Mouse (Mus musculus) layer of hippocampus, adult 2 months (tissue): ENCODE results near the gene Olfr727. TPM values are rescaled to one million over a fixed set of nuclear protein-coding genes. Genes with fewer than 3 reads are reported as not detected.

ENCODE experiments used
- DNase-seq, 2 experiments: peaks; one replicate each; pipeline ENCODE4 v3.0.0; 2022; ENCODE audit warnings: low spot score in 2 of 2
- H3K27ac ChIP-seq: fragments of 200-600 bp; 2 replicates; pipeline ENCODE4 v1.8.1; 2022
- H3K4me3 ChIP-seq: fragments of 200-600 bp; 2 replicates; pipeline ENCODE4 v1.8.1; 2022; ENCODE audit warnings: mild to moderate bottlenecking
- CTCF ChIP-seq: fragments of 200-600 bp; conservative IDR thresholded peaks from 2 replicates; pipeline ENCODE4 v1.8.1; 2022; ENCODE audit warnings: antibody characterized with exemption, mild to moderate bottlenecking, moderate library complexity
- long read RNA-seq, 2 experiments: library from polyadenylated mRNA; stranded (forward); transcript quantifications; one replicate each; pipeline ENCODE4 v2.0.0; 2021; ENCODE audit warnings: borderline mapping rate in 2 of 2
- total RNA-seq, 2 experiments: library from RNA; stranded (reverse); gene quantifications; 2 replicates each; pipeline ENCODE4 v1.2.3; 2021

Gene Olfr727
- total RNA-seq: not detected
- long read RNA-seq, experiment 1: 0 reads
- long read RNA-seq, experiment 2: 0 reads

DNA sequence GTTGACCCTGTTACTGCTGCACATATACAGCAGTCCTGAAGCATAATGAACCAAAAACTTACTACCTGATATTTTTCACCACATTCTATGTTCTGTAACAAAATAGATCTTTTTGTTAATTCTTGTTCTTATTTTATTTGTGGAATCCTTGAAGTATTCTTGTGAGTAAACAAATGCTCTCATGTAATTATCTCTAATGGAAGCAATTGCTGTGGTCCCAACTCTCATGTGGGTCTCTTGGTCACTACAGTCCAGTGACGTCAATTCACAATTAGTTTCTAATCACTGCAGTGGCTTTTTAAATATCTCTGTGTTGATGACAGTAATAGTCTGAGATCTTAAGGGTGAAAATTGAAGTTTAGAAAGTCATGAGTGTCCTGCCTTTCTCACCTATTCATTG, at the start of gene Olfr727:
Gene Olfr727 (plus strand): TSS at position 301 of the 400 bp plus-strand sequence.
- TF ChIP-seq CTCF: no peak
- Histone ChIP-seq H3K27ac (no peak within 1 kb of the TSS), H3K4me3 (no peak within 1 kb of the TSS)
- no peak for DNase-seq

DNA sequence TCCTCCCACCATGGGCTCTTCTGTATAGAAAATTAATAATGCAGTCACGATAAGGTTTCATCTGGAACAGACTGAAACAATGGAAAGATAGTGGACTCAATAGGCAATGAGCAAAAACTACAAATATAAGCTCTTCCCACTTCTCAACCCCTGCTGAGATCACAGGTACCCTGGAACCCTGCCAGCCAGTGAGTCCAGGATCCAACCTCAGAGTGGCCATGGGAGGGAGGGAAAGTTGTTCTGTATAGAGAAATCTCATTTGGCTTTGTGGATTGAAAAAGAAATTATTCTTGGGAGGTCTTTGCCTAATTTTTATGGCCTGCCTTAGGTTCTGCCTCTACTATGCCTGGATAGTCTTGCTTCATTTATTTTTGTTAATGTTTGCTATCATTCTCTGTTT, 32.1 kb upstream of the Olfr727 start, which contains the start of gene Olfr726:
Gene Olfr726 (minus strand): TSS at position 101 of the 400 bp plus-strand sequence.
- DNase-seq: no peak
- TF ChIP-seq CTCF: no peak
- H3K27ac ChIP-seq: no peak within 1 kb of the TSS
- no peak within 1 kb of the TSS for H3K4me3 ChIP-seq

DNA sequence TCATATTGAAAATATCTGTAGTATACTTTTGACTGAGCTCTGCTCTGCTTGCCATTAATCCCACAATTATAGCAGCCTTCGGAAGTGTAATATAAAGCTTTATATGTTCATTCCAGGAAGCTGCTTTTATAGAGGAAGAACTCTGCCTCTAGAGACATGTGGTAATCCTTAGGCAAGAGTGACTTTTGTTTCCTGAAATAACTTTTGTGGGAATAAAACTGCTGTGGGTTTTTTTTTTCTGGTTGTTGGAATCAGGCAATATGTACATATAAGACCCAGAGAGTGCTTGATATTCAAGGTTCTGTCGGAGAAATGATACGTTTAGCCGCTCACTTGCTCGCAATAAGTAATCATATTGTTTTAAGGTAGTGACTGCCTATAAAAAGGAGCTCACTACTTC, 19.6 kb downstream of the Olfr727 start, which contains the start of gene Olfr728:
Gene Olfr728 (minus strand): TSS at position 101 of the 400 bp plus-strand sequence.
- no peak for TF ChIP-seq CTCF
- no peak within 1 kb of the TSS for H3K4me3 ChIP-seq
- no peak for DNase-seq
- H3K27ac ChIP-seq: no peak within 1 kb of the TSS

DNA sequence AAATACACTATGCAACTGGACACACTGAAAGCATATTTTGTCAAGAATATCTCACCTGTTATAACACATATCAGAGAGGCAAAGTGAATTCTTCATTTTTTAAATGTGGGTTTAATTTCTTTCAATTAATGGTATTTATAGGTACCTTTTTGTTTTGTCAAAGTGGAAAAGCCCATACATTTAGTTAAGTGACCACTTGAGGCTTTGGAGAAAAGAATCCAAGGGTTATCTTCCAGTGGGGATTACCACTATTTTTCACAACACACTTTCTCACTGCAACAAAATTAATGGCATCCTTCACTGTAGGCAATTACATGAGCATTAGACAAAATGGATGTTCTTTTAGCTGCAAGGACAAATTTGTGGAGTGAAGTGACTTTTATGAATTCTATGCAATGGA, 29.8 kb downstream of the Olfr727 start, which contains the start of gene Olfr729:
Gene Olfr729 (minus strand): TSS at position 101 of the 400 bp plus-strand sequence.
- Histone ChIP-seq H3K4me3 (no peak within 1 kb of the TSS), H3K27ac (no peak within 1 kb of the TSS)
- no peak for DNase-seq
- TF ChIP-seq CTCF: no peak

Other genes starting within 250 kb of the Olfr727 start
- not detected for gene Olfr722, start 221.2 kb upstream of the Olfr727 start, total RNA-seq
- not detected for gene Olfr723, start 191.4 kb upstream of the Olfr727 start, total RNA-seq
- gene Olfr724, start 159.9 kb upstream of the Olfr727 start, total RNA-seq: not detected
- gene Olfr725, start 82.8 kb upstream of the Olfr727 start, total RNA-seq: not detected
- not detected for gene Olfr726, start 32.2 kb upstream of the Olfr727 start, total RNA-seq
- gene Olfr728, start 19.5 kb downstream of the Olfr727 start, total RNA-seq: not detected
- not detected for gene Olfr729, start 29.7 kb downstream of the Olfr727 start, total RNA-seq
- gene Olfr730, start 65.0 kb downstream of the Olfr727 start, total RNA-seq: not detected
- gene Olfr731, start 118.7 kb downstream of the Olfr727 start, total RNA-seq: not detected
- not detected for gene Olfr732, start 161.0 kb downstream of the Olfr727 start, total RNA-seq
- gene Olfr733, start 178.3 kb downstream of the Olfr727 start, total RNA-seq: not detected
- not detected for gene Olfr734, start 203.6 kb downstream of the Olfr727 start, total RNA-seq
- gene Olfr735, start 225.7 kb downstream of the Olfr727 start, total RNA-seq: not detected
- gene Tlr11, start 234.7 kb downstream of the Olfr727 start, total RNA-seq: not detected